Mouse (Mus musculus) C2C12 (cell line): ENCODE data around the gene Pkig.

Experiments used
- CTCF ChIP-seq: IDR thresholded peaks from one replicate; pipeline ENCODE4 v1.5.1; 2011; ENCODE audit not compliant: control insufficient read depth, insufficient read depth, insufficient read length
- MAX ChIP-seq: IDR thresholded peaks from one replicate; pipeline ENCODE4 v1.6.1; 2011; ENCODE audit warnings: mild to moderate bottlenecking, control low read depth
- MYOG ChIP-seq: IDR thresholded peaks from one replicate; pipeline ENCODE4 v1.6.1; 2011; ENCODE audit not compliant: control insufficient read depth, insufficient read length; ENCODE audit errors: extremely low read depth

DNA sequence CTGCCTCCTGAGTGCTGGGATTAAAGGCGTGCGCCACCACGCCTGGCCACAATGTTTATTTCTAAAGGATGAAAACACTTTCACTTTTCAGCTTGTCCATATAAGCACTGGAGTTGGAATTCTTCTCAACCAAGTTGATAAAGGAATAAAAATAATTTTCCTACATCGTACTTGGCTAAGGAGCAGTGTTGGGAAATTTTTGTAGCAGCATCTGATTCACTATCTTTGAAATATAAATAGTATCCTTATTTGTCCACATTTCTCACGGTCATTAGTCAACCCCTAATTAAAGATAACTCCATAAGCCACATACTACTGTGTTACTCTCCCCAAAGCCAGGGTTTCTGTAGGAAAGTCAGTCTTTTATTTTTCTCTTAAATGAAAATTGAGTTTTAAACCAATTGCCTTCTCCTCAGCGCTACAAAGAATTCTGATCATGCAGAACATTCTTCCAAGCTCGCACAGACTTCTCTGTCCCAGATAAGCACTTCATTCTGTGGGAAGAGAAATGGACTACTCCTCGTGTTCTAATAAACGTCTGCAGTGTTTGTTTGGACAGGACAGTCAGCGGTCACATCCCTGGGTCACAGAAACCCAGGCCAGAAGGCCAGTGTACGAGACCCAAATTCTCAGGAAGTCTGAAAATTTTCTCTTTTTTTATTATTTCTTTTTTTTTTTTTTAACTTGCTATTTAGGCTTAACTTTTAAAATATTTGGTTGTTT is 12.8 kb downstream of the Pkig start:
- TF ChIP-seq CTCF, result no peak
- no peak for TF ChIP-seq MYOG
- TF ChIP-seq MAX, result no peak
